Mouse (Mus musculus) megakaryocyte, embryonic 14.5 days (primary cell): ENCODE measurements around the gene Dntt. TPM values are rescaled to one million over a fixed set of nuclear protein-coding genes. Genes with fewer than 3 reads are reported as not detected.

Experiments
- H3K27me3 ChIP-seq: replicated peaks from 2 replicates; pipeline ENCODE3; 2012; ENCODE audit warnings: inconsistent platforms
- H3K36me3 ChIP-seq: replicated peaks from 2 replicates; pipeline ENCODE3; 2012; ENCODE audit warnings: low read length, inconsistent platforms, mixed read lengths
- H3K4me1 ChIP-seq: 2 replicates; pipeline ENCODE4 v1.6.1; 2012; ENCODE audit warnings: inconsistent platforms
- H3K4me3 ChIP-seq: replicated peaks from 2 replicates; pipeline ENCODE3; 2012; ENCODE audit warnings: moderate library complexity, mild to moderate bottlenecking, inconsistent platforms
- H3K9me3 ChIP-seq: 2 replicates; pipeline ENCODE4 v1.6.1; 2012; ENCODE audit warnings: inconsistent platforms
- FLI1 ChIP-seq: IDR thresholded peaks from 2 replicates; pipeline ENCODE4 v1.6.1; 2012; ENCODE audit warnings: low read length, inconsistent platforms, mixed read lengths
- GATA1 ChIP-seq: IDR thresholded peaks from 3 replicates; pipeline ENCODE4 v1.6.1; 2012; ENCODE audit warnings: mixed read lengths, low read length, inconsistent platforms, borderline replicate concordance
- polyA plus RNA-seq: library from polyadenylated mRNA; stranded (reverse); fragments of >175 nt; gene quantifications from 2 replicates; pipeline ENCODE4 v1.2.3, GENCODE M21; 2012; ENCODE audit warnings: low replicate concordance; ENCODE audit not compliant: insufficient read depth

The Dntt gene
- polyA plus RNA-seq, 1 experiment: not detected

GRCm38 (mm10) chr19:41027024-41027423 is 2.1 kb upstream of the Dntt start:
- no peak for TF ChIP-seq GATA1
- no peak for TF ChIP-seq FLI1
- Histone ChIP-seq H3K9me3 (no peaks in the 10 kb centered on the region), H3K27me3 (peaks cover 40% of the 10 kb centered on the region), H3K4me3 (no peak overlapping the region), H3K4me1 (peaks cover 14% of the 10 kb centered on the region), H3K36me3 (no peaks in the 10 kb centered on the region)

GRCm38 (mm10) chr19:41027601-41028000 is 1.5 kb upstream of the Dntt start:
- TF ChIP-seq FLI1 (no peak), GATA1 (no peak)
- peaks cover 14% of the 10 kb centered on the region for H3K4me1 ChIP-seq
- H3K4me3 ChIP-seq: no peak overlapping the region
- H3K27me3 ChIP-seq: peaks cover 42% of the 10 kb centered on the region
- no peaks in the 10 kb centered on the region for H3K9me3 ChIP-seq
- no peaks in the 10 kb centered on the region for H3K36me3 ChIP-seq

GRCm38 (mm10) chr19:41030161-41030560 is 1.1 kb downstream of the Dntt start:
- Histone ChIP-seq H3K27me3 (peaks cover 40% of the 10 kb centered on the region), H3K4me1 (peaks cover 14% of the 10 kb centered on the region), H3K36me3 (no peaks in the 10 kb centered on the region), H3K9me3 (no peaks in the 10 kb centered on the region), H3K4me3 (no peak overlapping the region)
- TF ChIP-seq FLI1: no peak
- no peak for TF ChIP-seq GATA1

GRCm38 (mm10) chr19:41031009-41031408 is 1.9 kb downstream of the Dntt start:
- peaks cover 43% of the 10 kb centered on the region for H3K27me3 ChIP-seq
- TF ChIP-seq GATA1 (no peak), FLI1 (no peak)
- peak overlapping the region; percentile 73 for H3K4me3 ChIP-seq
- H3K9me3 ChIP-seq: no peaks in the 10 kb centered on the region
- H3K36me3 ChIP-seq: no peaks in the 10 kb centered on the region
- peaks cover 20% of the 10 kb centered on the region for H3K4me1 ChIP-seq

- Histone ChIP-seq H3K4me3 (no peak overlapping the region), H3K27me3 (peaks cover 43% of the 10 kb centered on the region), H3K36me3 (no peaks in the 10 kb centered on the region), H3K9me3 (no peaks in the 10 kb centered on the region), H3K4me1 (peaks cover 22% of the 10 kb centered on the region)
- TF ChIP-seq GATA1 (no peak), FLI1 (no peak)
Observed at GRCm38 (mm10) chr19:41031869-41032268, 2.8 kb downstream of the Dntt start.

- Histone ChIP-seq H3K36me3 (no peaks in the 10 kb centered on the region), H3K4me3 (no peak overlapping the region), H3K4me1 (peaks cover 19% of the 10 kb centered on the region), H3K27me3 (peaks cover 36% of the 10 kb centered on the region), H3K9me3 (no peaks in the 10 kb centered on the region)
- TF ChIP-seq FLI1: no peak
- no peak for TF ChIP-seq GATA1
Observed at GRCm38 (mm10) chr19:41035809-41036551, 6.9 kb downstream of the Dntt start.

- H3K36me3 ChIP-seq: no peaks in the 10 kb centered on the region
- H3K9me3 ChIP-seq: no peaks in the 10 kb centered on the region
- H3K27me3 ChIP-seq: peaks cover 16% of the 10 kb centered on the region
- no peak for TF ChIP-seq GATA1
- TF ChIP-seq FLI1: no peak
- H3K4me3 ChIP-seq: no peak overlapping the region
- H3K4me1 ChIP-seq: peaks cover 8% of the 10 kb centered on the region
Observed at GRCm38 (mm10) chr19:41039110-41039509, 10.0 kb downstream of the Dntt start.

- Histone ChIP-seq H3K36me3 (no peaks in the 10 kb centered on the region), H3K4me3 (peak overlapping the region; percentile 56), H3K4me1 (peaks cover 5% of the 10 kb centered on the region; the same call in 1 of the 2 replicates), H3K9me3 (no peaks in the 10 kb centered on the region), H3K27me3 (peaks cover 27% of the 10 kb centered on the region)
- TF ChIP-seq GATA1: no peak
- no peak for TF ChIP-seq FLI1
Observed at GRCm38 (mm10) chr19:41045091-41045770, 16.2 kb downstream of the Dntt start.

- H3K36me3 ChIP-seq: no peaks in the 10 kb centered on the region
- H3K4me3 ChIP-seq: no peak overlapping the region
- H3K27me3 ChIP-seq: peaks cover 37% of the 10 kb centered on the region
- H3K4me1 ChIP-seq: peaks cover 8% of the 10 kb centered on the region; the same call in 1 of the 2 replicates
- TF ChIP-seq FLI1 (no peak), GATA1 (no peak)
- peaks cover 8% of the 10 kb centered on the region; the same call in 1 of the 2 replicates for H3K9me3 ChIP-seq
Observed at GRCm38 (mm10) chr19:41047437-41048186, 18.5 kb downstream of the Dntt start.
